Mouse (Mus musculus): Measurements from ENCODE around the gene Tnfrsf26.
A peak's percentile ranks its signal among the peaks of the same experiment; 100 is the strongest.

Tnfrsf26 gene

DNA sequence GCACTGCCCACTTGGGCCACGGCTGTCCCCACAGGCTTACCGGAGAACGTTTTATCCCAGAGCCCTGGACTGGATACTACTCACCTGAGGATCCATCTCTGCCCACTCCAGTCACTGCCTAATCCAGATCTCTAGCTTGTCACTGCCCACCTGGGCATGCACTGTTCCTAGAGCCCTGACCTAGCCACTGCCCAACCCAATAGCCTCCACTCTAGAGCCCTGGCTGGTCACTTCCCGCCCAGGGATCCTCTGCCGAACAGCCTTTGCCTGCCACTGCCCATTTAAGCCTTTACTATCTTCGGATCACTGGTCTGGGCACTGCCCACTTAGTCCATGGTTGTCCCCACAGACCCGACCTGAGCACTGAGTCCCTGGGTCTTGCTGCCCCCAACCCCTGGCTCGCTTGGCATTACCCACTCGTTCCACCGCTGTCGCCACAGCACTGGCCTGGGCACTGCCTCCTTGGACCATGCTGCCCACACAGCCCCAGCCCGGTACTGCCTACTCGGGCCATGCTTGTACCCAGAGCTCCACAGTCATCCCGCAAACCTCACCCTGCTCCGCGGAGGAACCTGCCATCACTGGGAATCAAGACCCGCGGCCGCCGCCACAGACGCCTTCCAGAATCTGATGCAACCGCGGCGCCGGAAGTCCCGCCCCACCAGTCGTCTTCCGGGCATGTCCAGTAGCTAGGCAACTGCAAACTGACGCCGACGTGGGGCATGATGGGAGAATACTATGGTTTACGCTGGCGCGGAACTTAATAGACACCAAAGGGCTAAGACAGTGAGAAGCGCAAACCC is 28.9 kb downstream of the Tnfrsf26 start, which contains the start of gene Cars:
Gene Cars, minus strand, starts transcription at position 663 of the 803 bp plus-strand sequence.
- peak; percentile 94 for DNase-seq (ENCODE audit: low read depth, low spot score)

DNA sequence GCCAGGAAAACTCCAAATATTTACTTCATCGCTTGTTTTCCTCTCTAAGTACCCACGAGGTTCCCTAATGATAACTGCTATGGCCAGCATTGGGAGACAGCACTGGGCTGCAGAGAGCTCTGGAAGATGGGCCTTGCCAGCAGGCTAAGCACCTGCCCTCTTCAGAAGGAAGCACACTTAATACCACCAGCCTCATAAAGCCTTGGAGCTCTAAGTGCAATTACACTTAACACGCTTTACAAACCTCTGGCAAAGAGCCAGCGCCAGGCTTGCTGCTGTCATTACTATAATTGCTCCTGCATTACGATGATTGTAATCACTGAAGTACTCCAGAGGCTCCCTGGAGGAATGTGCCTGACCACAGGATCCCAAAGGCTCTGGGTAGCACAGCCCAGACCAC is 33.7 kb downstream of the Tnfrsf26 start:
- DNase-seq (ENCODE audit: low read depth, low spot score) = no peak

DNA sequence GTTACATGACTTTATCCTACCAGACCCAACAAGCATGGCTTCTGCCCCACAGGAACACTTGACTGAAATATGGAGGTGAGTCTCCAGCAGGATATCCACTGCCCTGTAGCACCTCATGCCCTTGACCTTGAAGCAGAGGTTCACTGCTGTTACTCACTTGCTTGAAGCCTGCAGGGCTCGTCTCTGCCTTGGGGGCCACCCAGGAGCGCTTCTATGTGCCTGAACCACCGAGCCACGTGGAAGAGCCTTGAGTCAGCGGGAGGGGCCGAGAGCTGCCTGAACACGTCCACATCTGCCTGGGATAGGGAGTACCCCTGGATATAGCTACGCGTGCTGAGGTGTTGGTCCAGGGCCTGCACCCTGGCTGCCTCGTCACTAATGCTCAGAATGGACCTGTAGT is 36.3 kb downstream of the Tnfrsf26 start:
- DNase-seq (ENCODE audit: low read depth, low spot score) = no peak

DNA sequence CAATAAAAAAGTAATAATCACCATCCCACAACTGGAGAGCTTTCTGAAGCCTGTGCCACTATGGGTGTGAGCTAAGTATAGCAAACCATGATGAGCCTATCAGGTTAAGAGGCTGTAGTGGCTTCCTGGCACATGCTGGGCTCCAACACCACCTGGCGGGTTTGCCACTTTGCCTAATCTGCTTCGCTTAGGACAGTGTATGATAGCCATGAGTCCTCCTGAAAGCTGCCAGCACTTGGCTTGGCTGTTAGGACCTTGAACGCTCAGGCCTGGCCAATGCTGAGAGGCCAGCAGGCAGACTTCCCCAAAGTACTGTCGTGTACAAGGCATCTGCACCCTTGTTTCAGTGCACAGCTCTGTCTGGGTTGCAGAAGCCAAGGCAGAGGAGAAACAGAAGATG is 40.5 kb downstream of the Tnfrsf26 start:
- no peak for DNase-seq (ENCODE audit: low read depth, low spot score)

DNA sequence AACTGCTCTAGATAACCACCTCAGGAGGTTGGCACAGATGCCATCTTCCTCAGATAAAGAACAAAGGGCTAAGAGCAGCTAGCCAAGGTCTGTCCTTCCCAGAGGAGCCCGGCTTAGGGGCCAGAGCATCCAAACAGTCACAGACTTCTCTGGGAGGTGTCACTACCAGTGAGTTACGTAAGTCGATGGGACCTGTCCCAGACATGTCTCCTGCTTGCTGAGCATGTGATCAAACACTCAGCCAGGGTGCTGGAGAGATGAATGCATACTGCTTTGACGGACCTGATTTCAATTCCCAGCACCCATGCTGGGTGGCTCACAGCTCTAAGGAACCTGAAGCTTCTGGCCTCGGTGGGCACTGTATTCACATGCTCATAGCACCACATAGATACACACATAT is 40.9 kb downstream of the Tnfrsf26 start:
- no peak for DNase-seq (ENCODE audit: low read depth, low spot score)

DNA sequence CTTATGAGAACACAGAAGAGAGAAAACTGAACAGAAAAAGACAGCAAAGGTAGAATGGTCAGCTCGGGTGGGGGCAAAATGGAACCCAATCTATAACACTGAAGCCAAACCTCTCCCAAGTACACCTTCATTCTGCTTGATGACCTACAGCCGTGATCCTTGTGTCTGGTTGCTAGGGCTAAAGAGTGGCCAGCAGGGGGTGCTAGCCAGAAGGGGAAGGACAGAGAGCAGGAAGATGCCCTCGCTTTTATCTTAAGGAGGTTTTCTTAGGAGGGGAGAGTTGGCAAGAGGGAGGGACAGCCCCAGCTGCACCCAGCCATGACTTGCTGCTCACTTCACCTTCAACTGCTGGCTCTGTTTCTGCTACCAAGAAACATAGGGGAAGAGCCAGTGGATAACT is 44.6 kb downstream of the Tnfrsf26 start:
- peak; percentile 43 for DNase-seq (ENCODE audit: low read depth, low spot score)

DNA sequence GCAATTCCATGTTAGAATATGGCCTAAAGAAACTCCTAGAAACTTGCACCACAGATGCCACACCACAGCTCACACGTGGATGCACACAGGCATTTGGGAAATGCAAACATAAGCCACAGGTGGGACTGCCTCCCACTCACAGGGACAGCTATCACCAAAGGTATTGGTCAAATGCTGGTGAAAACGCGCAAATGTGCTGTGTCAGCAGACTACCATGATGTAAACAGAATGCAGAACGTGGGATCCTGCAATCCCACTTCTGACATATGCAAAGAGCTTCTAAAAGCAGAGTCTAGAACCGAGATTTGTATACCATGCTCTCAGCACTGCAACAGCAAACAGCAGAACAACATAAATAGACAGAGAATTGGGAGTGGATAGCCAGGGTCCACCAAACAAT is 45.5 kb downstream of the Tnfrsf26 start:
- no peak for DNase-seq (ENCODE audit: low read depth, low spot score)

DNA sequence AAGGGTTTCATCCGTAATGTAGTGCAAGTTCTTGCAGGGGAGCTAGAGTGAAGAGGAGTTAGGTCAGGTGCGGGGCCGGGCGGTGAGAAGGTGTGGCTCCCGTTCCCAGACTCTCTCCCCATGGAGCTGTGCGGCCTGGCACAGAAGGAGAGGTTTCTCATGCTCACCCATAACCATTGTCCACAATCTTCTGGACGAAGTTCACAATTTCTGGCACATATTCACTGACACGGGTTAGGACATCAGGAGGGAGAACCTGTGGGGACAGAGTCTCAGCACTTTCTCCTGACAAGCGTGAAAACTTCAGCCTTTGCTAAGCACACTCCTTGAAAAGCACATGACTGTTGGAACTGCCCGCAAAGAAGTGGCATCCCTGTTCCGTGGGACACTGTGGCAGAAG is 52.8 kb downstream of the Tnfrsf26 start:
- no peak for DNase-seq (ENCODE audit: low read depth, low spot score)

DNA sequence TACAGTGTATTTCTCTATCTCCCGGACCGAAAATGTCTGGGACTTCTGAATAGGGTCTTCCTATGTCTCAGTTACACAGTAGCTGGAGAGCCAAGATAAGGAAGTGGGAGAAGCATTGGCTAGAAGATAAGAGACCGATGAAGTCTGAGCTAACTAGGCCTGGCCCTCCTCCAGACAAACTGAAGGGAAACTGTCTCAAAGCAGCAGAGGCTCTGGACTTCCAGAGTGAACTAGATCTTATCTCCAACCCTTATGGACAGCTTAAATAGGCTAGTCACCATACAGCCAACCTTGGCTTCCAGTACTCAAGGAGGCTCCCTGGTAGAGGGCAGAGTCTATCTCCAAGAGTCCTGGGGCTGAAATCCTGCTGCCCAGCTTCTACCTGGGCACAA is 62.9 kb downstream of the Tnfrsf26 start:
- DNase-seq (ENCODE audit: low read depth, low spot score) = no peak

DNA sequence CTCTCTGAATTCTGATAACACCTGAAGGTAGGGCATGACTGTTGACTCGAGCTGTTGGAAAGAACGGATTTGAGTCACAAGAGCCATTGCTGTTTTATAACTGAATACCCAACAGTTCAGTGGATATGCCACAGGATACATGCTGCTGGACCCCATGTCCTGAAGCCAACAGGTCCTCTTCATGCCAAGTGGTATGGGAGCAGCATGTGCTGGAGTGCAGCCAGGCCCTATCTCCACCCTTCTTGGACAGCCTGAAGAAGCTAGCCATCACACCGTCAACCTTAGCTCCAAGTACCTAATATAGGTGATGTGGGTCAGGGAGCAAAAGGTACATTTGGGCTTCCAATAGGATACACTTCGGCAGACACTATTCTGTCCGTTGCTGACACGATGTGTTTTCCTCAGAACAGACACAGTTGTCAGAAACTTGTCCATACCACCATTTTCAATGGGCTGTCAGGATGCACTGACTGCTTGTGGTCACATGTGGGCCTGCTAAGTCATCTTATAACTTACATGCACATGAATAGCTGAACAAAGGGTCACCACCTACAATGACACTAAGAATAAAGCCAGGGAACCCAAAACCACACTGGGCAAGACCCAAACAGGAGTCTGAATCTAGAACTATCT is 63.4 kb downstream of the Tnfrsf26 start:
- no peak for DNase-seq (ENCODE audit: low read depth, low spot score)

DNA sequence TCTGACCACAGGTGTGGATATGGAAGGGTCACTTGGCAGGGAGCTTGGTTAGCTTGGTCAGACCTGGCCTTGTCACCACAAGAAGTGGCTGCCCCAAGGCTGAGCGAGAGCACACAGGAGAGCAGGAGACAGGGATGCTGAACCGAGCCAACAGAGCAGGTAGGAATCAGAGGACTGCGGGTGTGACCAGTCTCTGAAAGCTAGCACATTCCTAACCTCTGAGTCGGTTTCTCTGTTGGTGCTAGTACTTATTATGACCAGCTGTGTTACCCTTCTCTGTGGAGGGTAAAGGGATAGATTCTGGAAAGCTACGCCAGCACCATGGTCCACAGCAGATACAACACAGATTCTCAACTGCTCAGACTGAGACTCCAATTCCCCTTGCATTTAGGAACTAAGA is 64.7 kb downstream of the Tnfrsf26 start:
- DNase-seq (ENCODE audit: low read depth, low spot score) = no peak

All from embryo, embryonic 11.5 days (tissue).